Mouse (Mus musculus): ENCODE measurements around the gene Sgpl1.
A peak's percentile ranks its signal among the peaks of the same experiment; 100 is the strongest.

The Sgpl1 gene

DNA sequence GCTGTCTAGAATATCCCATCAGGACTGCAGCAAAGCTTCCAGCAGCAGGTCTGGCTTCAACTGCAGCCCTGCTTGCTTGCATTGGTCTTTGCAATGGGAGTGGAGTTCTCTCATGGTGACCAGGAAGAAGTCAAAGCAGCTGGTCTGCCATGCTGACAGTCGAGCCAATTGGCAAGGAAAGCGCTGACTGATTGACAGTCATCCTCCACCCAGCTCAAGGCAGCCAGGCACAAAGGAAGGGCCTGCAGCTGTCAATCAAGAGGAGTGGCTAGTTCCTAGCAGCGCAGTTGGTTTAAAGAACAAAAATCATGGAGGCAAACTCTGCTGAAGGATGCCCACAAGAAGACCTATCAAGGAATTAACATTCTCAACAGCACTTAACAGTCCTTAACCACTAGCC is 61.0 kb downstream of the Sgpl1 start:
- DNase-seq (ENCODE audit: low spot score) = no peak

DNA sequence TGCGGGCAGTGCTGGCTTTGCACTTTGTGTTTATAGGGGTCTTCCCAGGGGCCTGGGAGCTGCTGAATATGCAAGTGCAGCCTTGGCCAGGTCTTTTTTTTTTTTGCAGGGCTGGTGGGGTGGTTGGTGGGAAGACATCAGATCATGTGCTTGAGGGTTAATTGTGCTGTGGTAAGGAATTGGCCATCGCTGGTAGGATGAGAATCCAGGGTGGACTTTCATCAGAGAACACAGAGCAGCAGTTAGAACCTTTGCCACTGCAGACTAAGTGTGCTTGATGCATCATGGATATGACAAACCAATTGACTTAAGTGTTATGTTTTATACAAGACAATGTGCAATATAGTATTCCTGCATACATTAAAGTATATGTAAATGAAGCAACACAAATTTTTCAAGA is 62.1 kb downstream of the Sgpl1 start:
- no peak for DNase-seq (ENCODE audit: low spot score)

DNA sequence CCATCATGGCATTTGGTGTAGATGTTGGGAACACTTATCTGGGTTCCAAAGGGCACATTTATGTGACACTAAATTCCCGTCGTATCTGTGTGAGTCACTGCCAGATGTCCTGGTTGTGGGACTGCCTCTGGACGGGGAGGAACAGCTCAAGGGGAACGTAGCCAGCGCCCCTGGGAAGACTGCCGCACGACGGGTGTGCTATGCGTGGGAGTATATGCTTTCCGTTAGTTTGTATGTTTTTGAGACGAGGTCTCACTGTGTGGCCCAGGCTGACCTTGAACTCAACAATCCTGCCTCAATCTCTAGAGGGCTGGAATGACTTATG is 66.6 kb downstream of the Sgpl1 start:
- DNase-seq (ENCODE audit: low spot score) = no peak

DNA sequence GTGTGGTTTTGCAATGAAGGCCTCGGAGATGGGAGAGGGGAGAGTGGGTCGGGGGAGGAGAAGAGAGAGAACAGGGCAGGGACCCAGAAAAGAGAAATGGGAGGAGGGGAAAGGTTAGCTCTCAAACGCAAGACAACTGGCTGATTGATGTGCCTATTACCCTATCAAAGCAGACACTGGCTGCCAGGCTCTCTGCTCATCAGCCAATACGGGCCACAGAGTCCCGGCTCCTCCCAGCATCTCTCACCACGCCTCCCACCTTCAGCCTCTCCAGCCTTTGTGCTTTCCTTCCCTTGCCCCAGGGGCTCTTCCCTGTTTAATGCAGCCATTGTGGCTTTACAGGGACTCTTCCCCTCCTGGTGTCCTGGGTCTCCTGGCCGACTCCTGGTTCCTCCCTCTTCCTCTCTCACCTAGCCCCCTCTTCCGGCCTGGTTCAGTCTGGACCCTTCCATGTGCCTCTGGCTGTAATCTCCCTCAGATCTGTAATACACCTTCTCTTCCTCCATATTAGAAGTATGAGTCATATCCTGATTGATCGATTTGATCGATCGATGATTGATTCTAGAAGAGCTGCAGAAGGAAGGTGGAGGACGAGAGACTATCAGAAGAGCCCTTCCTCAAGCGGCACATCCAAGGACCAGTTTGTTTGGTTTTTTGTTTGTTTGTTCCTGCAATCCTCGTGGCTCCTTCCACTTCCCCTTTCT is 67.1 kb downstream of the Sgpl1 start:
- no peak for DNase-seq (ENCODE audit: low spot score)

DNA sequence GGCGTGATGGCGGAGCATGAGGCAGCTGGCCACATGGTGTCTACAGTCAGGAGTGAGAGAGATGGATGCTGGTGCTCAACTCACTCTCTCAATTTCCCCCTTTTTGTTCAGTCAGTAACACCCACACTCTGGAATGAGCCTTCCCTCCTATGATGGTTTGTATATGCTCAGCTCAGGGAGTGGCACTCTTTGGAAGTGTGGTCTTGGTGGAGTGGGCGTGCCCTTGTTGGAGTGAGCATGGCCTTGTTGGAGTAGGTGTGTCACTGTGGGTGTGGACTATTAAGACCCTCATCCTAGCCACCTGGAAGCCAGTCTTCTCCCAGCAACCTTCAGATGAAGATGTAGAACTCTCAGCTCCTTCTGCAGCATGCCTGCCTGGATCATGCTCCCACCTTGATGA is 71.9 kb downstream of the Sgpl1 start:
- no peak for DNase-seq (ENCODE audit: low spot score)

DNA sequence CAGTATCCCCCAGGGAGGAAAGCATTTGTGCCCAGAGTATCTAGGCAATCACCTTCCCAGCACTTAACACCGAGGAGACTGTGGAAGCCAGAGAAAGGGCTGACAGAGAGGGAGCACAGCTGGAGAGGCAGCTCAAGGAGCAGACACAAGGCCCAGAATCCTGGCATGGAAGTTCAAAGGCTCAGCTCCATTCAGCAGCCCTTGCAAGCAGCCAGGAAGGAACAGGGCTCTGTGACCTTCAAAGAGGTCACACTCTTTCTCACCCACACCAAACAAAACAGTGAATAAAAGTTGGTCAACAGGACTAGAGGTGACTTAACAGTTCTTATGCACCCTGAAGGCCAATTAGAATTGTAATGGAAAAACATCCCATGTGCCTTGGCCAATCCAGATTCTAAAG is 72.9 kb downstream of the Sgpl1 start:
- no peak for DNase-seq (ENCODE audit: low spot score)

DNA sequence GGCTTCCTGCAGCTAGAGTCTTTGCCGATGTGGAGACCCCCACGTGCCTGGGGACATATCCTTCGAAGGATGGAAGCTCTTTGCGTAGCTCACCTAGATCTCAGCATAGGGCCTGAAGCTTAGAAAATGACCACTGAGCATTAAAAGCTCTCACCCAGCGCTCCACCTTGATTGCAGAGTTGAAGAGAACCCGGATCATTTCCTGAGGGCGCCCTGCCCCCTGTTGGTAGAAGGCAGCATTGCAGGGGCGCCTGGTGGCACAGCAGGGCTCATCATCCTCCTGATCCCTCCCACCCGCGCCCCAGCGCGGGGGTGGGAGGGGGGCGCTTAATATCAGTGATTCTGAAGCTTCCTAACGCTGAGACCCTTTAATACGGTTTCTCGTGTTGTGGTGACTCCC is 75.2 kb downstream of the Sgpl1 start:
- DNase-seq (ENCODE audit: low spot score) = peak; percentile 30

DNA sequence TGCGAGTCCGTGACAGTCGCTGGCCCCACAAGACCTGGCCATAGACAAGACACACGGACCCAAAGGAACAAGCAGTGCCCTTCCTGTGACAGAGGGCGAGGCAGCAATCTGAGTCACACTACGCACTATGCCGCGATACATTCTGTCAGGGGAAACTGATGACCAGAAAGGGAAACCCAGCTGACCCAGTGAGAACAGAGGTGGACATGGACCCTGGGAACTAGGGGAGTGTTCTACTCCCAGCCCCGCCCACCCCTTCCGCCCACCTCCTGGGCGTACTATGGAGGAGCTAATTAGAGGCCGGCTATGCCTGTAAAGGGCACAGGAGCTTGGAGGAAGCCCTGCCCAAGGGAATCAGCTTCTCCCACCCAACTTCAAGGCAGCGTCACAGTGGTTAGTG is 78.3 kb downstream of the Sgpl1 start:
- DNase-seq (ENCODE audit: low spot score) = no peak

DNA sequence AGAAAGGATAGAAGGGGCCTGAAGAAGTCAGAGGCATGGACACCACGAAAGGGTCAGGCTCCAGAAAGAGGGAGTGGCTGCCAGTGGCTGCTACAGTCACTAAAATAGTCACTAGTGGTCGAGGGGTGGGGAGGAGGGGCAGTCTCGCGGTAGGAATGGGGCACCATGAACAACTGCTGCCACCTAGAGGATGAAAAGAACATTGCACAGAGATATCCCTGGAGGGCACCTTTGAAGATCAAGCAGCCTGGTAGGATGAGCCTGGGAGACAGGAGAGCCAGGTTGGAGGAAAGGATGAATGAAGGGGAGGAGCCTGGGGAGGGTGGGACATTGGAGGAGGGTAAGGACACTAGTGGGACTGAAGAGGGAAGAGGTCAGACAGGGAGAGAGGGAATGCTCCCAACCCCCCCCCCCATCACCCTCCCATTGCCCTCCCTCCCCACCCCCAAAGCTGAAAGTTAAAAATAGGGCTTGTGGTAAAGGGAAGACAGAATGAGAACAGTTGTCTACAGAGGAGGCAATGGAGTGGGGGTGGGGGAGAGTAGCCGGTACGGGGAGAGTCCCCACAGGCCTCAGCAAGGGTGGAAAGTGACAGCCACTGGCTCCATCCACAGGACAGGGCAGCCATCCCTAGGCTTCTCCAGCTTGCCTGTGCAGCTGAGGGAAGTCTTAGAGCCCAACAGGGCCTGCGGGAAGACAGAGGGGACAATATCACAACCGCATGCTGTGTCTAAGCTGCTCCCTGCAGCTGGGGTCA is 78.9 kb downstream of the Sgpl1 start:
- no peak for DNase-seq (ENCODE audit: low spot score)

DNA sequence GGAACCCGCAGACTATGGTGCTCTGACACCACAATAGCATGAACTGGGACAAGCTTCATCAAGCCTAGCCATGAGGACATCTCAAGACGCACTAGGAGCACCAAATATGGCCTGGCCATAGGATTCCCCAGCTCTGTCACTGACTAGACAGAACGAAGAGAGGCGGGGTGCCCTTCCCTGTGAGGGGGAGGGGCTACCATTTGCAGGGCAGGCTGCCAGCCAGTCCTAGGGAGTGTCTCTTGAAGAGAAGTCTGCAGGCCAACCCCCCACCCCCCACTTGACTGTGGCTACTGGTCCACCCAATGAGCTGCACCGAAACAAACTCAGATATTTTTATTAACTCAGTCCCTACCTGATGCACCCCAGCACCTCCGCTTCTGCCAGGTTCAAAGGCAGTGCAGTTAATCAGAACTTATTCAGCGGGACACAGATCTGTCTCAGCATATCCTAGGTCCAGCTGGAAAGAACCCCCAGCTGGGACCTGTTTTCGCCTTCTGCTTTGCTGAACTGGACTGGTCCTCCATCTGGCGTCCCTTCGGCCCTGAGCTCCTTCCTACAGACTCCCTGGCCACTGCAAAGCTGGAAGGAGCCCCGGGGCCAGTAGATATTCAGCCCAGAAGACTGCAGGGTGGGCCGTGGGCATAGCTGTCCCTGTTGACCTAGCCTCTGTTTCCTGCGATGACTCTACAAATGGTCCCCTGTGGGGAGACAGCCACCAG is 82.1 kb downstream of the Sgpl1 start:
- DNase-seq (ENCODE audit: low spot score) = no peak

DNA sequence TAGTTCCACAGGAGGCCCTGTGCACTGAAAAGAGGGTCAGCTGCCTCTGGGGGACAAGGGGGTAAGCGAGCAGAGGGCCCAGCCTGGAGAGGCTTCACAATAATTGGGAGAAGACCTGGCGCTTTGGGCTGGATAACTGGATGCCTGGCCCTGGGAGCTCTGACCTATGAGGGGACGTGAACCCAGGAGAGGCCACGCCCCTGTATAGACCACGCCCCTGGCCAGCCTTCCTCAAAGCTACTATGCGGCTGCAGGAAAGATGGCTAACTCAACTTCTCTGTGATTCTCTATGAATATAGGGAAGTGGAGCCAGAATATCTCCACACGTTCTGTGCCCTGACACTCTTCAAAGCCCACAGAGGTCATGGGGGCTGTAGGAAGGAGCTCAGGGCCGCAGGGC is 82.9 kb downstream of the Sgpl1 start:
- DNase-seq (ENCODE audit: low spot score) = no peak

DNA sequence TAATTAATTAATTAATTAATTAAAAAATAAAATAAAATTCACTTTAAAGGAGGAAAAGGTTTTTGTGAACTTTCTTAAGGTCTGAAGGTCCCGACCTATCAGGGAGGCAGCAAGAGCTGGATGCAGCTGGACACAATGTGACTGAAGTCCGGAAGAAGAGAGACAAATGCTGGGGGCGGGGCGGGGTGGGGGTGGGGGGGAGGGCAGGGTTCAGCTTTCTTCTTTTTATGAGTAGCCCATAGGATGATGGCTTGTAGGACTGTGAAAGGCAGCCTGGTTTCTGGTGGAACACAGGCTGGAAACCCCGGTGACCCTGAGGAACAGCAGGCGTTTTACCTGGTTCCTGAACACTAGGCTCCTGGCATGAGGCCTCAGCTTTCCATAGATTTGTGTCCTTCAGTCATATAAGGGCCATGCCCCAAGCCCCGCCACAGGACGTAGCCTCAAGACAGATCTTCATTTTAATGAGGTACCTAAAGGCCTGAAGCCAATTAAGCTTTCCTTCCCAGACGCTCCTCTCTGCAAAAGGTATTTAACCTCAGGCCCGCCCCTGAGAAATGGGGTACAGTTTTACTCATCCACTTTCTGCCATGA is 84.1 kb downstream of the Sgpl1 start:
- no peak for DNase-seq (ENCODE audit: low spot score)

DNA sequence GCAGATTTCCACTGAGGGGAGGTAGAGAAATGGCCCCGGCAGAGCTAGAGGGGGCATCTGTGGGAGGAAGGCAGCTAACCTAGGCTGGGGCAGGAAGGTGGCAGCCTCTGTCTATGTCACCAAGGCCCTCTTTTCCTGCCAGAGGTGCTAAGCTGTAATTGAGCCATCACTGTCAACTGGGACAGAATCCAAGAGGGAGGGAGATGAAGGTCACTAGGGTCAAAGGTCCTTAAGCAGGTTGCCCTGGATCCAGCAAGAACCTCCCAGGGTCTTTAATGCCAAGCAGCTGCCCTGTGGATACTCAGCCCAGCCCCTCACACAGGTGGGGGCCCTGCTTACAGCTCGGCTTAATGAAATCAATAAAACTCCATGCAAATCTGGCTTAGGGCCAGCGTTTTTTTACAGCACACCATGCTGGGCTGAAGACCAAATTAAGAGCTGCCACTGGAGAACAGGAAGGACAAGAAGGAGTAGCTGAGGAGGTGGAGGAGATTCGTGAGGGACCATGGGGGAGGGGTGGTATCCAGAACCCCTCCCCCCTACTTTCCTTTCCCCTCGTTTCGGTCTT is 87.9 kb downstream of the Sgpl1 start:
- DNase-seq (ENCODE audit: low spot score) = no peak

DNA sequence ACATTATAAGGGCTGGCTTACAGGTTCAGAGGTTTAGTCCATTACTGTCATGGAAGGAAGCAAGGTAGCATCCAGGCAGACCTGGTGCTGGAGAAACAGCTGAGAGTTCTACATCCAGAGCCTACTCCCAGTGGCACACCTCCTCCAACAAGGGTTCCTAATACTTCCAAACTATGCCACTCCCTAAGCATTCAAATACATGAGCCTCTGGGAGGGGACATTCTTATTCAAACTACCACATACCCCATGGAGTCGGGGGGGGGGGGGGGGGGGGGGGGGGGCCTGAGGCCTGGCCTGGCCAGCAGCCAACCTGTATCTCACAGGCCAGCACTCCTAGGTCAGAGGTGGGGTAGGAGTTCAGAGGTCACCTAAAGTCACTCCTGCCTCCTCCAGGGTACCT is 88.4 kb downstream of the Sgpl1 start:
- DNase-seq (ENCODE audit: low spot score) = no peak

DNA sequence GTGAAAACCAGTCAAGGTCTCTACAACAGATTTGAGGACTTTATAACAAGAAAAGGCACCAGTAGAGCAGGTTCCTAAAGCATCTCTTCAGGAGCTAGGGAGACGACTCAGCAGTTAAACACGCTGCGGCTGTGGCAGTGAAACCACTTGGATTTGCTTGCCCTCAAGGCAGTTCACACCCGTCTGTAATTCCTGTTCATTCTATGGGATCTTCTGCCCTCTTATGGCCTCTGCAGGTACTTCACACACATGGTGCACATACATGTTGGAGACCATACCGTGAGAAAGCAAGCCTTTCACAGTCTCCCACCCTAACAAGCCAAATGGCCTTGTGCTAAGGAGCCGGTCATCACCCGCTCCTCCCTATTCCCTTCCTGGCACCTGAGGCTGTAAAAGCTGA is 90.8 kb downstream of the Sgpl1 start:
- no peak for DNase-seq (ENCODE audit: low spot score)

DNA sequence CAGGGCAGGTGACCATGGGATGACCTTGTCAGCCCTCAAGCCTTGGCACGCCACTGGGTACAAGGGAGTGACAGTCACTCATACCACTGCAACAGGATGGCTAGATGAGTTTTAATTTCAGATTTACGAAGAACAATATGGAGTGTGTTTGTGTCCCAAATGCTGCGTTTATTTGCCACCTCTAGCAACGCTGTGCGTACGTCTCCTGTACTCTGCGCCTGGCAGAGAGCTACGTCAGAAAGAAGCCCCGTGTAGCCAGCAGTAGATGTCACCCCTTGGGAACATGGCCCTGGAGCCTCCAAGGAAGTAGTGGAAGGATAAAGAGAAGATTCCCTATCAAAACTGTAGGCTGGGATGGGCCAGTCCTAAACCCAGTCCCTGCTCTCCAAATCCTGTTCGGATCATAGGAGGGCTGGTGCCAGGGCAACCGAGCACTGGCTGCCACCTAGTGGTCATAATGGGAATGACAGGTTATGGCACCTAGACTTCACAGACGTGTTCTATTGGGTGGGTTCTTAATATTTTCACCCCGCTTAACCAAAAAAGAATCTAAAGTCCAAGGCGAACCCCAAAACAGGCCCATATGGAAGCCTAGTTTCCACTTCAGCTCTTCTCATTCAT is 95.4 kb downstream of the Sgpl1 start:
- peak; percentile 29 for DNase-seq (ENCODE audit: low spot score)

Measured in ovary, postnatal 10 days (tissue).